Comparison of ENCODE assay signal across 19 mouse cellular contexts in the genomic region with DNA sequence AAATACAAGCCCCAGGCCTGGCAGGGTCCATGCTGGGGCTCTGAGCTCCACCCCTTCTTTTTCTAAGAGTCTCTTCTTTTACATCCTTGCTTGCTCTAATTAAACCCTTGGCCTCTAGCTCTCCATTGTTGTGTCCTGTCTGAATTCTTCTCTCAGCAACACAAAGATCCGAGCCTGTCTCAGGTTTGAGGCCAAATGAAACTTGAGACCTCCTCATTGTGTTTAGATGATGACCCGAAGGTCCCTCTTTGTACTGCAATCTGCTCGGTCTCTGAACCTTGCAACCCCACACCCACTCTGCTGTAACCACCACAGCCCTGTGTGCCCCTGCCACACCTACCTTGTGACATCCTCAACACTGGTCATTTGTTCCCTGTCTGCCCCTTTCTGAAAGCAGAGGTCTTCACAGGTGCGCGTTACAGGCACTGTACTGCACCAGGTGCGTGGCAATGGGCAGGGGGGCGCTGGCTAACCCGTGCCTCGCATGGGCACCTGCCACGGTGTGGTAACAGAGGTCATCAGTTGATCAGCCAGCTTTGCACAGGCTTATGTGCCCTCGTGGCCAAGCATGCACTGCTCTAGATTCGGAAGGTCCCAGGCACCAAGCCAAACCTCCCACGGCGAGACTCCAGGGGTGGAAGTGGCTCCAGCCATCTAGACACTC.
A peak's percentile ranks its signal among the peaks of the same experiment; 100 is the strongest.
DNase-seq lines count a peak whose midpoint lies in the region; ATAC-seq and TF ChIP-seq lines count a peak whose summit lies in the region.
"Had no signal": no experiment of that assay in that cellular context is flagged by ENCODE, and none has a peak within 500 bp of the region (broad histone marks: within the 10 kb centered on the region; RNA-seq: fewer than 3 reads in every experiment).

No protein-coding gene starts in this region.

- H3K9me3 ChIP-seq in hindbrain, embryonic 11.5 days (ENCODE audit: control insufficient read depth, low read length): no peaks in the 10 kb centered on the region
- H3K9me3 ChIP-seq in hindbrain, embryonic 16.5 days (ENCODE audit: control insufficient read depth, low read length): no peaks in the 10 kb centered on the region
- H3K9me3 ChIP-seq in ES-E14 (ENCODE audit: control insufficient read depth, insufficient read depth, low read depth, low read length): no peaks in the 10 kb centered on the region
- no peaks in the 10 kb centered on the region for H3K9me3 ChIP-seq in hindbrain, embryonic 13.5 days
- H3K9me3 ChIP-seq: neural tube, embryonic 15.5 days had no signal

- H3K4me3 ChIP-seq in hindbrain, embryonic 11.5 days (ENCODE audit: low read depth, low read length): no peak overlapping the region
- H3K4me3 ChIP-seq in hindbrain, embryonic 16.5 days (ENCODE audit: low read length): no peak overlapping the region
- no peak overlapping the region for H3K4me3 ChIP-seq in ES-E14 (ENCODE audit: insufficient read depth in 1 of 2, low read depth in 1 of 2, low read length in 2 of 2, poor library complexity in 1 of 2, severe bottlenecking in 1 of 2)
- no peak overlapping the region for H3K4me3 ChIP-seq in hindbrain, embryonic 13.5 days
- H3K4me3 ChIP-seq: neural tube, embryonic 15.5 days had no signal

- no peaks in the 10 kb centered on the region for H3K36me3 ChIP-seq in hindbrain, embryonic 11.5 days (ENCODE audit: control insufficient read depth, insufficient read depth, low read length)
- H3K36me3 ChIP-seq in hindbrain, embryonic 16.5 days (ENCODE audit: control insufficient read depth, insufficient read depth, low read length): no peaks in the 10 kb centered on the region
- no peaks in the 10 kb centered on the region for H3K36me3 ChIP-seq in ES-E14 (ENCODE audit: control insufficient read depth, insufficient read depth, low read length, poor library complexity, severe bottlenecking)
- no peaks in the 10 kb centered on the region for H3K36me3 ChIP-seq in hindbrain, embryonic 13.5 days
- H3K36me3 ChIP-seq: G1E; neural tube, embryonic 15.5 days had no signal

- H3K4me1 ChIP-seq in hindbrain, embryonic 11.5 days (replicated peaks; ENCODE audit: control insufficient read depth, insufficient read depth, low read length): no peaks in the 10 kb centered on the region; the same call in 1 of the 2 replicates
- peaks cover 4% of the 10 kb centered on the region; the same call in 1 of the 2 replicates for H3K4me1 ChIP-seq in hindbrain, embryonic 16.5 days (ENCODE audit: control insufficient read depth, insufficient read depth, low read depth, low read length)
- H3K4me1 ChIP-seq in ES-E14 (ENCODE audit: control insufficient read depth in 2 of 2, insufficient read depth in 2 of 2, low read length in 2 of 2, poor library complexity in 1 of 2): peaks cover 3 to 12% of the 10 kb centered on the region in 2 experiments; a peak in 3 of 4 replicates
- peaks cover 18% of the 10 kb centered on the region for H3K4me1 ChIP-seq in hindbrain, embryonic 13.5 days (replicated peaks)

- H3K27ac ChIP-seq in hindbrain, embryonic 11.5 days (ENCODE audit: low read depth, low read length): no peak overlapping the region
- no peak overlapping the region for H3K27ac ChIP-seq in hindbrain, embryonic 16.5 days (ENCODE audit: low read depth, low read length)
- no peak overlapping the region for H3K27ac ChIP-seq in ES-E14 (ENCODE audit: insufficient read depth, low read depth, low read length, poor library complexity, severe bottlenecking)
- no peak overlapping the region for H3K27ac ChIP-seq in hindbrain, embryonic 13.5 days
- H3K27ac ChIP-seq: neural tube, embryonic 15.5 days had no signal

- no peak overlapping the region for H3K4me2 ChIP-seq in hindbrain, embryonic 11.5 days (replicated peaks; ENCODE audit: low read depth, low read length)
- no peak overlapping the region for H3K4me2 ChIP-seq in hindbrain, embryonic 16.5 days (ENCODE audit: low read length)
- H3K4me2 ChIP-seq in hindbrain, embryonic 13.5 days: no peak overlapping the region
- H3K4me2 ChIP-seq: heart, embryonic 11.5 days; liver, embryonic 11.5 days; neural tube, embryonic 15.5 days had no signal

- peak; percentile 30; the same call in 1 of the 2 replicates for ATAC-seq in hindbrain, embryonic 11.5 days (ENCODE audit: low FRiP score)
- ATAC-seq in hindbrain, embryonic 16.5 days: no peak
- 0 out of 2 replicates have a peak, but pooled peaks have one; percentile 19 for ATAC-seq in hindbrain, embryonic 13.5 days (ENCODE audit: low FRiP score)
- ATAC-seq: forebrain, embryonic 14.5 days had no signal

- WGBS in hindbrain, embryonic 11.5 days: 51% methylated on average over 14 of the region's 14 CpGs
- WGBS in hindbrain, embryonic 16.5 days: 47% methylated on average over 14 of the region's 14 CpGs
- 50% methylated on average over 14 of the region's 14 CpGs for WGBS in hindbrain, embryonic 13.5 days

- DNase-seq in hindbrain, embryonic 11.5 days (ENCODE audit: low spot score): no peak
- DNase-seq in ES-E14 (ENCODE audit: low read depth, low spot score): peak; percentile 28
- DNase-seq in ZHBTc4 (ENCODE audit: low read depth, low spot score): peak; percentile 70
- no peak for DNase-seq in spleen, adult 18-20 months
- DNase-seq in testis, postnatal 10 days (ENCODE audit: low spot score): no peak
- no peak for DNase-seq in gastrocnemius, adult 8-10 months (ENCODE audit: low spot score in 2 of 2)
- DNase-seq: cerebellum, adult 8-10 months; gastrocnemius, postnatal 36 days; heart, postnatal 14 days; kidney, adult 8-10 months; kidney, postnatal 36 days; lung, adult 18-20 months had no signal

- no peaks in the 10 kb centered on the region; the same call in 1 of the 2 replicates for H3K27me3 ChIP-seq in hindbrain, embryonic 11.5 days (ENCODE audit: control insufficient read depth, insufficient read depth, low read length)
- peaks cover 3% of the 10 kb centered on the region; the same call in 1 of the 2 replicates for H3K27me3 ChIP-seq in hindbrain, embryonic 16.5 days (replicated peaks; ENCODE audit: control insufficient read depth, insufficient read depth, low read length)
- H3K27me3 ChIP-seq in hindbrain, embryonic 13.5 days: peaks cover 25% of the 10 kb centered on the region; the same call in 1 of the 2 replicates

- H3K9ac ChIP-seq in hindbrain, embryonic 11.5 days (ENCODE audit: low read depth, low read length): no peak overlapping the region
- H3K9ac ChIP-seq in hindbrain, embryonic 16.5 days (ENCODE audit: low read depth, low read length): no peak overlapping the region
- H3K9ac ChIP-seq in ES-E14 (ENCODE audit: insufficient read depth, low read depth, low read length, poor library complexity, severe bottlenecking): no peak overlapping the region
- H3K9ac ChIP-seq in hindbrain, embryonic 13.5 days: no peak overlapping the region
- H3K9ac ChIP-seq: neural tube, embryonic 15.5 days had no signal

- in situ Hi-C loops in ES-E14 (cut with MboI; ENCODE audit: low sequenced_read_pairs in 2 of 2, unreplicated experiment in 2 of 2): no loop called here

TF ChIP-seq in ES-E14, 5 proteins besides CTCF, POLR2A, EP300 and RAD21:
- TF ChIP-seq ZNF384 (IDR thresholded peaks at IDR 0.05; ENCODE audit: low read depth, low read length): no peak
- TF ChIP-seq MAFK (IDR thresholded peaks at IDR 0.05; ENCODE audit: insufficient read depth, low read depth, low read length): no peak
- TF ChIP-seq ZC3H11A (IDR thresholded peaks at IDR 0.05; ENCODE audit: borderline replicate concordance, low read depth, low read length): no peak
- TF ChIP-seq HCFC1 (IDR thresholded peaks at IDR 0.05; ENCODE audit: borderline replicate concordance, insufficient read depth, low read length): no peak
- TF ChIP-seq CHD2 (IDR thresholded peaks at IDR 0.05; ENCODE audit: low read depth, low read length): no peak

Comparison
In these comparisons a context has a peak if more than half of its experiments do, and no peak if none do; other contexts are left out.
1. DNase-seq: peak in ES-E14 (single experiment) and ZHBTc4 (single experiment); none in hindbrain, embryonic 11.5 days (single experiment), spleen, adult 18-20 months (0 of 2), testis, postnatal 10 days (single experiment) and gastrocnemius, adult 8-10 months (0 of 2).